Mouse (Mus musculus) intestine, embryonic 16.5 days (tissue): Measurements from ENCODE around the gene Stt3b. TPM values are rescaled to one million over a fixed set of nuclear protein-coding genes. Genes with fewer than 3 reads are reported as not detected.
A peak's percentile ranks its signal among the peaks of the same experiment; 100 is the strongest.
"Not testable (repeated sequence)": the region's sequence is repeated elsewhere in the genome, so short reads cannot be mapped to it uniquely, and the experiment has no call there.

ENCODE experiments used
- ATAC-seq: fragments of 200-750 bp; cut with Nextera tagmentation; 2 replicates; pipeline ENCODE4 v1.8.0; 2017; ENCODE audit warnings: moderate TSS enrichment, moderate library complexity
- H3K27ac ChIP-seq: fragments of 300-500 bp; sonication (generic); 2 replicates; pipeline ENCODE4 v1.5.1; 2014; ENCODE audit warnings: mild to moderate bottlenecking, low read length
- H3K27me3 ChIP-seq: fragments of 300-500 bp; sonication (generic); replicated peaks from 2 replicates; pipeline ENCODE4 v1.6.1; 2014; ENCODE audit warnings: low read length, control low read depth, mixed read lengths; ENCODE audit not compliant: control insufficient read depth, insufficient read depth
- H3K36me3 ChIP-seq: fragments of 300-500 bp; sonication (generic); 2 replicates; pipeline ENCODE4 v1.6.1; 2014; ENCODE audit warnings: low read length, control low read depth; ENCODE audit not compliant: control insufficient read depth, insufficient read depth
- H3K4me1 ChIP-seq: fragments of 300-500 bp; sonication (generic); 2 replicates; pipeline ENCODE4 v1.6.1; 2014; ENCODE audit warnings: low read length, control low read depth, mixed read lengths; ENCODE audit not compliant: control insufficient read depth, insufficient read depth
- H3K4me2 ChIP-seq: fragments of 300-500 bp; sonication (generic); 2 replicates; pipeline ENCODE4 v1.6.1; 2014; ENCODE audit warnings: low read depth, low read length, control low read depth
- H3K4me3 ChIP-seq: fragments of 300-500 bp; sonication (generic); 2 replicates; pipeline ENCODE4 v1.5.1; 2014; ENCODE audit warnings: mild to moderate bottlenecking, low read length
- H3K9ac ChIP-seq: fragments of 300-500 bp; sonication (generic); 2 replicates; pipeline ENCODE4 v1.6.1; 2014; ENCODE audit warnings: low read depth, low read length
- H3K9me3 ChIP-seq: fragments of 300-500 bp; sonication (generic); 2 replicates; pipeline ENCODE4 v1.6.1; 2016; ENCODE audit warnings: low read length, control low read depth; ENCODE audit not compliant: control insufficient read depth
- WGBS: fragments of 180-500 bp; shearing (Covaris S2); extraction: QIAGEN DNeasy Blood & Tissue Kit; methylation state at CpG from one replicate; pipeline ENCODE4 v1.1.7; 2014; 5-methylcytosine and 5-hydroxymethylcytosine counted together
- polyA plus RNA-seq: library from polyadenylated mRNA; unstranded; fragments of >200 nt; fragmentation: Nextera tagmentation; extraction: Ambion mirVana; gene quantifications from 2 replicates; pipeline ENCODE4 v1.2.1, GENCODE M21; 2015

The Stt3b gene
- polyA plus RNA-seq, 1 experiment from 2014 or later, result 108 TPM

DNA sequence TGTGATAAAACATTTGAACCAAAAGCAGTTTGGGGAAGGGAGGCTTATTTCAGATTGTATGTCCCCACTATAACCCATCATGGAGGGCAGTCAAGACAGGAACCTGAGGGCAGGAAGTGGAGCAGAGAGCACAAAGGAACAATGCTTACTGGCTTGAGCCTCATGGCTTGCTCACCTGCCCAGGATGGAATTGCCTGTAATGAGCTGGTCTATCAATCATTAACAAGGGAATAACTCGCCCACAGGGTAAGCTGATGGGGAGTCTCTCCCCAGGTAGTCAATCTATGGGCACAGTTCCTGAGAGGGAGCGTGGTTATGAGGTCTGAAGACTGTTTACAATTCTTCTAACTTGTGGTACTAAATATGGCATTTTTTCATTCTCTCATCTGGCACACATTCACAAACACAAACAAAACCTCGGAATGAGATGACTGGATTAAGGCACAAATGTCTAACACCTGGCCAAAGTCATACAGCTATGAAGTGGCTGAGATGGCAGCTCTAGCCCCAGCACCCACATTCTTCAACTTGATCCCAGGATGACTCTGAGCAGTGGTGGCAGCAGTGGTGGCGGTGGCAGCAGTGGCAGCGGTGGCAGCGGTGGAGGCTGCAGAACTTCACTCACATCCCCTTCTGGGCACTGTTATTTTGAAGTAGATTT is 22.3 kb downstream of the Stt3b start:
- peaks cover 23% of the 10 kb centered on the region for H3K4me1 ChIP-seq
- peak; percentile 95 for ATAC-seq

GRCm38 (mm10) chr9:115284385-115284784 is 25.8 kb downstream of the Stt3b start:
- WGBS, result 60% methylated on average over 4 of the region's 4 CpGs
- Histone ChIP-seq H3K4me1 (peaks cover 20% of the 10 kb centered on the region), H3K27me3 (no peaks in the 10 kb centered on the region), H3K9ac (no peak overlapping the region), H3K36me3 (no peaks in the 10 kb centered on the region), H3K4me3 (no peak overlapping the region), H3K4me2 (no peak overlapping the region), H3K9me3 (no peaks in the 10 kb centered on the region), H3K27ac (no peak overlapping the region)
- no peak for ATAC-seq

More for the DNA sequence above, 22.3 kb downstream of the Stt3b start:
- H3K36me3 ChIP-seq, result no peaks in the 10 kb centered on the region
- H3K4me2 ChIP-seq, result no peak overlapping the region
- WGBS, result 73% methylated on average over 6 of the region's 6 CpGs
- no peak overlapping the region for H3K4me3 ChIP-seq
- no peaks in the 10 kb centered on the region for H3K27me3 ChIP-seq
- no peak overlapping the region for H3K9ac ChIP-seq
- H3K9me3 ChIP-seq, result no peaks in the 10 kb centered on the region
- peak overlapping the region; percentile 45; the same call in 1 of the 2 replicates for H3K27ac ChIP-seq

- no peaks in the 10 kb centered on the region for H3K36me3 ChIP-seq
- H3K9me3 ChIP-seq, result no peaks in the 10 kb centered on the region
- ATAC-seq, result no peak
- WGBS, result 93% methylated on average over 4 of the region's 4 CpGs
- no peak overlapping the region for H3K4me3 ChIP-seq
- H3K27ac ChIP-seq, result no peak overlapping the region
- no peaks in the 10 kb centered on the region for H3K27me3 ChIP-seq
- H3K9ac ChIP-seq, result no peak overlapping the region
- peaks cover 12% of the 10 kb centered on the region for H3K4me1 ChIP-seq
- no peak overlapping the region for H3K4me2 ChIP-seq
Observed at GRCm38 (mm10) chr9:115283403-115283802, 26.8 kb downstream of the Stt3b start.

DNA sequence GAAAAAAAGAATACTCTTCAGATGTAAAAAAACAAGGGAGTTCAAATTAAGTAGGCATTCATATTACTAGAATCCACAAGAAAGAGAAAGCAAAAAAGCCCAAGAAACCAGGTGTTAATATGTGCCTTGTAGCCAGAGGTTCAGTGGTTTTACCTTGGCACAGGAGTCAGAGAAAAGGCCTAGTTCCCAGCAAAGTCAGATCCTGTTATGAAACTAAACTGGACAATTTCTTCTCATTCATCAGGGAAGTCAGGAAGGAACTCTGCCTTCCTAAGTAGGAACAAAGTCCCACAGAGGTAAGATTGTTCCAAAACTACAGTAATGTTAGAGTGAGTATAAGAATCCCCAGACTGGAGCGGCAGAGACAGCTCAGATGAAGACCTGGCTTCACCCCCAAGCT is 31.6 kb downstream of the Stt3b start:
- no peak overlapping the region for H3K27ac ChIP-seq
- H3K4me3 ChIP-seq, result no peak overlapping the region
- 91% methylated on average over 1 of the region's 1 CpGs for WGBS
- no peak overlapping the region for H3K4me2 ChIP-seq
- ATAC-seq, result no peak
- H3K27me3 ChIP-seq, result no peaks in the 10 kb centered on the region
- no peaks in the 10 kb centered on the region for H3K9me3 ChIP-seq
- H3K9ac ChIP-seq, result no peak overlapping the region
- 0 out of 2 replicates have a peak, but pooled peaks cover 2% of the 10 kb centered on the region for H3K4me1 ChIP-seq
- H3K36me3 ChIP-seq, result peaks cover 17% of the 10 kb centered on the region

DNA sequence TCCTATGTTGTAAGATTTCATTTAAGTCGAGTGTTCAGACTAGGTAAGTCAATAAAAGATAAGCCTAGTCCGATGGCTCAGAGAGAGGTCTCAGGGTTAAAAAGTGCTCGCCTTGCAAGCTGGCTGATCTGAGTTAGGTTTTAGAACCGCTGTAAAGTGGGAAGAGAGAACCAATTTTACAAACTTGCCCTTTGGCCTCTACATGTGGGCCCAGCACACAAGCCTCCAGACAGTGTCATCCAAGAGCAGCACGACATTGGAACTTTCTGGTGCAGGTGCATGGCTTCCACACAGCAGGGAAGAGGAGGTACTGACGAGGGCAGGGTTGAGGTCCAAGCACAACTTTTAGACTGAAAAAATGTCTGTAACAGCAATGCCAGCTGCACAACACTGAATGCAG is 35.4 kb downstream of the Stt3b start:
- no peak overlapping the region for H3K4me3 ChIP-seq
- no peak overlapping the region for H3K4me2 ChIP-seq
- no peak overlapping the region for H3K27ac ChIP-seq
- H3K9me3 ChIP-seq, result no peaks in the 10 kb centered on the region
- no peak; the same call in 1 of the 2 replicates for ATAC-seq
- 0 out of 2 replicates have a peak, but pooled peaks cover 2% of the 10 kb centered on the region for H3K4me1 ChIP-seq
- no peak overlapping the region for H3K9ac ChIP-seq
- peaks cover 17% of the 10 kb centered on the region for H3K36me3 ChIP-seq
- 60% methylated on average over 6 of the region's 6 CpGs for WGBS
- H3K27me3 ChIP-seq, result no peaks in the 10 kb centered on the region

GRCm38 (mm10) chr9:115273095-115273649 is 37.0 kb downstream of the Stt3b start:
- 84% methylated on average over 7 of the region's 7 CpGs for WGBS
- Histone ChIP-seq H3K4me2 (no peak overlapping the region), H3K9ac (no peak overlapping the region), H3K4me3 (no peak overlapping the region), H3K27me3 (no peaks in the 10 kb centered on the region), H3K4me1 (0 out of 2 replicates have a peak, but pooled peaks cover 2% of the 10 kb centered on the region), H3K27ac (no peak overlapping the region), H3K9me3 (no peaks in the 10 kb centered on the region), H3K36me3 (peaks cover 17% of the 10 kb centered on the region)
- ATAC-seq, result no peak

GRCm38 (mm10) chr9:115272451-115272850 is 37.8 kb downstream of the Stt3b start:
- ATAC-seq, H3K4me3 ChIP-seq: not testable (repeated sequence)
- H3K36me3 ChIP-seq, result peaks cover 12% of the 10 kb centered on the region

DNA sequence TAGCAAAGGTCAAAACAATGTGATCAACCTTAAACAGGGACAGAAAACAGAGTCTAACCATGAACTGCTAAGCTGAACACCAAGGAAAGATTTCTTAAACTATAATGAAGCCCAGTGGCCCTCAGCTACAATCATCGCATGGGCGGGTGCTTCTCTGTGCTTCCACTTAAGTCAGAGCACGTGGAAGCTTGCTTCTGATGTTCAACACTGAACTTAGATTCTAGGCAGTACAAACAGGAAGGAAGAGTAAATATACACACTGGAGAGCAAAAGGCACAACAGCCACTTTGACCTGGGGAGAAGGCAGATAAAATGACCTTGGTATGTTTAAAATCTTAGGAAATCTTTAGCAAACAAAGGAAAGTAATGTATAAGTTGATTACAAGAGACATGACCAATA is 38.7 kb downstream of the Stt3b start:
- ATAC-seq, result no peak
- H3K27me3 ChIP-seq, result no peaks in the 10 kb centered on the region
- H3K36me3 ChIP-seq, result peaks cover 9% of the 10 kb centered on the region
- H3K27ac ChIP-seq, result no peak overlapping the region
- 0 out of 2 replicates have a peak, but pooled peaks cover 2% of the 10 kb centered on the region for H3K4me1 ChIP-seq
- 73% methylated on average over 3 of the region's 3 CpGs for WGBS
- no peaks in the 10 kb centered on the region for H3K9me3 ChIP-seq
- H3K4me2 ChIP-seq, result no peak overlapping the region
- H3K4me3 ChIP-seq, result no peak overlapping the region
- no peak overlapping the region for H3K9ac ChIP-seq

More at GRCm38 (mm10) chr9:115272451-115272850, 37.8 kb downstream of the Stt3b start:
- WGBS, result 95% methylated on average over 2 of the region's 5 CpGs
- not testable (repeated sequence) for H3K4me1 ChIP-seq, H3K9ac ChIP-seq, H3K27ac ChIP-seq, H3K4me2 ChIP-seq, H3K27me3 ChIP-seq, H3K9me3 ChIP-seq

- Histone ChIP-seq H3K9ac (no peak overlapping the region), H3K4me3 (no peak overlapping the region), H3K27ac (no peak overlapping the region), H3K4me2 (no peak overlapping the region), H3K27me3 (no peaks in the 10 kb centered on the region), H3K36me3 (0 out of 2 replicates have a peak, but pooled peaks cover 3% of the 10 kb centered on the region), H3K4me1 (no peaks in the 10 kb centered on the region), H3K9me3 (no peaks in the 10 kb centered on the region)
- WGBS, result 76% methylated on average over 5 of the region's 5 CpGs
- no peak for ATAC-seq
Observed at GRCm38 (mm10) chr9:115261896-115262295, 48.3 kb downstream of the Stt3b start.
